Mouse (Mus musculus): Measurements from ENCODE around the gene Emid1.
A peak's percentile ranks its signal among the peaks of the same experiment; 100 is the strongest.

Gene Emid1

DNA sequence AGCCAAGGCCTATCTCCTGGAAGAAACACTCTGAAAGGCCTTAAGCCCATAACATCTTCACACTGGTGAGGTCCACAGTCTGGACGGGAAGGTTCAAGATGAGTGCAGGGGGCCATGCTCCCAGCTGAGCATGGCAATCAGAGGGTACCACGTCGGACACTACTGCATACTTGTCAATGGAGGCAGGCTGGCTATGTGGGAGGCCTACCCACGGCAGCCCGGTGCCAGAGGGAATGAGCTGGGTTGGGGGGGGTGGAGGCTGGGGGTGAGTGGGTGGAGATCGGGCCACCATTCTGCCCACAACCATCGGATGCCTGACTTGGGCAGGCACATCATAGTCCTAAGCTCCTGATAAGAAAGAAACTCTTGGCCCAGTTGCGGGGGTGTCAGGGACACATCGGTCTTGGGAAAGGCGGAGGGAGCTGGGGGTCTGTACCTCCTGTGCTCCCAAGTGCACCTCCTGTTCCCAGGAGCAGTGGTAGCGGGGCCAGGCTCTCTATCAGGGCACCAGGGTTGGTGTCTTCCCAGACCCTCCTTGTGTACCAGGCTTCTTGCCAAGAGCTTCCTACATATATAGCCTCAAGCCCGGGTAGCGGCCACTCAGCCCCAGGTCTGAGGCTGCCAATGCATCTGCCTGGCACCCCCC, 89.1 kb downstream of the Emid1 start:
- no peak for DNase-seq

DNA sequence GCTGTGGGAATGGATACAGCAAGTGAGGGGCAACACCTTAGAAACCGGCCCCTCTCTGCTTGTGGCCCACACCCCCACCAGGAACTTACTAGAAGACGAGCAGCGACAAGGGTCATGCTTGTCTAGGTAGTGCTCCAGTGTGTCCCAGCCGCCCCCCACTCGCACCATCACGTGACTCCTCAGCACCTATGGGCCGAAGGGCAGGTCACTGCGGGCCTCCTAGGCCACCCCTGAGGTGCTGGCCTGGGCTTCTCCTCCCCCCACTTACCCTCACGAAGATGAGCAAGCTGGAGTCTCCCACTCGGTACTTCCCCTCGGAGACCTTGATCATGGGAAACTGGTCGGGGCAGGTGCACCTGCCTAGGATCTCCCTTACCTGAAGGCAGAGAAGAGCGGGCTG, 89.7 kb downstream of the Emid1 start:
- DNase-seq, result no peak

DNA sequence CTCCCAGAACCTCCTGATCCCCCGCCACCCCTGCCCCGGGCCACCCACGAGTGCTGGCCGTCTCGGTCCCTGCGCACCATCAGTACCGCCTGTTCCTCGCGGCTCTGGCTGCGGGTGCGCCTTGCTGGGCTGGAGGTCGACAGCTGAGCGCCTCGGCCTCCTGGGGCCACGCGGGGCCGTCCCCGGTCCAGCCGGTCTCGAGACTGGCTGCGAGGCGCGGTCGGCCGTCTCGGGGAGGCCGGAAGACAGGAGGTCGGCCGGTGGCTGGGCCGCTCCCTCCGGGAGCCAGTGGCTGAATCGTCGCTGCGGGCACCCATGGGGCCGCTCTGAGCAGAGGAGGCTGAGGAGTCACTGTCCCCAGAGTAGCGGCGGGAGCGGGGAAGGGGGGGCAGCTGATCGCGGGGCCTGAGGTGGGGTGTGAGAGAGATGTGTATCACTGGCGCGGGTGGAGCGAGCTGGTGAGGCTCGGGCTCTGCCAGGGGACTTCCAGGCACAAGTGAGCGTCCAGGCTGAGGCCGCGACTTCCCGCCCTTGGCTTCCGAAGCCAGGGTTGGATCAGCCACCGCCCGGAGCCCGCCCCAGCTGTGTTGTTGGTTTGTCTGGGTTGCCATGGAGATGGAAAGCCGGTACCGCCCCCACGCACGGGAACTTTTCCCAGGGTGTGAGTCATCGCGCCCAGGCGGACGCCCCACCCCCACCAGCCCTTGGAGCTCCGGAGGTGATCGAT, 90.5 kb downstream of the Emid1 start:
- DNase-seq, result peak; percentile 77

DNA sequence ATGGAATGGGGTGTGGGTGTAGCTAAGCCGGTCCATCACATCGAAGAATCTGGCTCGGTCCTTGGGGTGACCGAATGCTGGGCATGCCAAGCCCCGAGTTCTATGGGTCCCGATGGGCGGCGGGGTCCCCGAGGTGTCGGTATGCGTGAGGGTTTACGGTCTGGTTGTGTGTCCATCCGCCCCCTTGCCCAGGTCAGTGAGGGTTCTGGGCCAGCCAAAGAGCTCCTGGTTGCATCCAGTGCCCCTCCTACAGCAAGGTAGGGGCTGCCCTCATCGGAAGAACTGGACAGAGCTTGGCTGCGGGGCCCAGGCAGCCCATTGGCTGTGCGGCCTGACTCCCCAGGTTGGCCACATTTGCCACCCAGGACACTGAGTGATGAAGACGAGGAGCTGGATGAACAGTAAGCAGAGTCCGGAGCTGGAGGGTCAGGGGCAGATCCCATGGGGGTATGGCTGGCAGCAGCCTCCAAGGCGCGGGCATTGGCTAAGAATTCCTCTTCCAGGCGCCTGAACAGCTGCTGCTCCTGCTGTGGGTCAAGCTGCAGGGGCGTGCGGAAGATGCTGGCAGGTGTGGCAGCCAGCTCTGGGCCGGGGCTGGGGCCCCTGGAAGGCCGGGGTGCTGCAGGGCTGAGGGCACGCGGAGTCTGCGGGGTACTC, 91.2 kb downstream of the Emid1 start:
- peak; percentile 41 for DNase-seq

DNA sequence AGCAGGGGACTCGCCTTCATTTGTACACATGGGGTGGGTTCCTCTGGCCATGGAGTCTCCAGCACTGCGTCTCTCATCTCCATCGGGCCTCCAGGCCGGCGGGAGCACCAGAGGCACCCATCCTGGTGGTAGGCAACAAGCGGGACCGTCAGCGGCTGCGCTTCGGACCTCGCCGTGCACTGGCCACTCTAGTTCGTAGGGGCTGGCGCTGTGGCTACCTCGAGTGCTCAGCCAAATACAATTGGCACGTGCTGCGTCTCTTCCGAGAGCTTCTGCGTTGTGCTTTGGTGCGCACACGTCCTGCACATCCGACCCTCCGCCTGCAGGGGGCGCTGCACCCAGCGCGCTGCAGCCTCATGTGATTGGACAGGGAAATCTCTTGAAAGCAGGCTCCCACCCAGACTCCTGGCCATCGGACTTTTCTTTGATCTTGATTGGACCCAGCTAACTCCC, 92.3 kb downstream of the Emid1 start:
- peak; percentile 48 for DNase-seq

DNA sequence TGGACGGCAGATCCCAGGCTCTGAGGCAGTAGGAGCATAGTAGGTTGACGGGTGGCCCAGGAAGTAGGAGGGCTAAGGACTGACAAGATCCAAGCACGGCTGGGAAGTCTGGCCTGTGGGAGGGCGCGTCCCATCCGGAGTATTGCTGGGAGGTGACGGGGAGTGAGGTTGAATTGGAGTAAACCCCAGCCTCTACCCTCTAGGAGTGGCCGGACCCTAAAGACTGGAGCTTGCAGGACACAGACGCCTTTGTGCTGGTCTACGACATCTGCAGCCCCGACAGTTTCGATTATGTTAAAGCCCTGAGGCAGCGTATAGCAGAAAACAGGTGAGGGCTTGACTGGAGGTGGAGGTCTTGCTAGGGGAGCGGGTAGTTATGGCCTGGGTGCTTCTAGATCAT, 92.8 kb downstream of the Emid1 start:
- peak; percentile 22 for DNase-seq

DNA sequence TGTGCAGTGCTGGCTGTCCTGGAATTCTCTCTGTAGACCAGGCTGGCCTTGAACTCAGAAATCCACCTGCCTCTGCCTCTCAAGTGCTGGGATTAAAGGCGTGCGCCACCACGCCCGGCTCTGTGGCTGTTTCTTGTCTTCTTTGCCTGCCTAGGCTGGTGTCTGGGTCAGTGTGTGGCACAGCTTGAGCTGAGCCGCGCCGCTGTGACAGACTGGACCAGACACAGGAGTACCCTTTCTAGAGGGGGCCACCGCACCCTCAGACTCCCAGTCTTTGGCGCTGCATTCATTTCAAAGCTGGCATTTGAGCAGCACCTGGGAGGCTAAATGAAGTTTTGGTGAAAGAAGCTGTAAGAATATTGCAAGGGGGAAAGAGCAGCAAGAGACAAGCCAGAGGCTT, 93.3 kb downstream of the Emid1 start:
- DNase-seq, result peak; percentile 17

DNA sequence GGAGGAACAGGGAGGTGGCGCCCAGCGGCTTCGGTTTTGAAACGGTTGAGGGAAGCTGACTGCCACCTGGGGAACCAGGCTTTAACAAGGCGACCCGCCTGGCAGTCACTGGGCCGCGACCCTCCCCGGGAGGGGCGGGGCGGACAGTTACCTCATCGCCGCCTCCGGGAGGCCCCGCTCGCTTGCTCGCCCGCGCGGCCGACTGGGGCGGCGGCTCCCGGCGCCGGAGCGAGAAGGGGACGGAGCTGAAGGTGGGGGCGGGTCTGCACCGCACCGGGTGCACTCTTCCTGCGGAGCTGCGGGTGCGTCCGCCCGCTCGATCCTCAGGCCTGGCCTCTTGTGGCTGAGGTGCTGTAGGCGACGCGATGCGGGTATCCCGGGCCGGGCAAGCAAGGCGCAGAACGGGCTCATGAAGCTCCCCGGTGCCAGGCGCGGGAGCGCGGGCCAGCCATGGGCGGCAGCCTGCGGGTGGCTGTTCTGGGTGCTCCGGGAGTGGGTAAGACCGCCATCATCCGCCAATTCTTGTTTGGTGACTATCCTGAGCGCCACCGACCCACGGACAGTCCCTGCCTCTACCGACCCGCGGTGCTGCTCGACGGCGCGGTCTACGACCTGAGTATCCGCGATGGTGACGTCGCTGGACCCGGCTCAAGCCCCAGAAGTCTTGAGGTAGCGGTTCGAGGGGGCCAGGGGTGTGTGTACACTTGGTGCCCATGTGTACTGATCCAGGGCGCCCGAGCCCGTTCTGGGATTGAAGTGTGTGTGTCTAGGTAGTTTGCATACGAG, 94.0 kb downstream of the Emid1 start, which contains the start of gene Rasl10a:
Gene Rasl10a (plus strand): TSS at position 273 of the 786 bp plus-strand sequence.
- DNase-seq, result peak; percentile 39

DNA sequence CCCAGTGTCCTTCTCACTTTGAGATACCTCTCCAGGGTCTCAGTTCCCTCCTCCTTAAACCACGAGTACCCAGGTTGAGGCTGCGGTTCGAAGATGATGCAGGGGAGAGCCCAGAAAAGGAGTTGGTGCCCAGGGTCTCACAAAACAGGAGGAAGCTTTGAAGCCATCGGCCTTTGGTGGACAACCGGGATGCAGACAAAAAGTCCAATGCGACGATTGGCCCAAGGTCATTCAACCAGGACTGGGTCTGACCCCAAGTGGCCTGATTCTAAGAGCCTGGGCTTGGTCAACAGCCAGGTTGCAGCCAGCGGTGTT, 94.6 kb downstream of the Emid1 start:
- DNase-seq, result no peak

DNA sequence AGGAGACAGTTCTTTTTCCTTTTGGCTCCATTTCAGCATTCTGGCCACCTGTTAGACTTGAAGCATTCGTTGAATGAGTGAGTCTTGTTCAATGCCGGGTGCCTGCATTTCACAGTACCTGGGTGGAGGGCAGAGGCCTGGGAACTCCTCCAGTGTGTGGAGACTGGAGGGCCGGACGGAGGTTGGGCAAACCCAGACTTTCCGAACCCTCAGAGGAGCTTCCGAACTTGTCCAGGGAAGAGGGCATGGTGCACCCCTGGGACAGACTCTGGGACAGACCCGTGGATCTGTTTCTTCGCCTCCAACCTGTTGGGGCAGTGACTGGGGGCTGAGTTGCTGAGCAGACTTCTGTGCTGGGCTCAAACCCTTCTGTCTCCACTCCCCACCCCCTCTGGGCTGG, 95.0 kb downstream of the Emid1 start:
- DNase-seq, result peak; percentile 30

All from cerebellum, adult 9-11 months (tissue).